Mouse (Mus musculus) cortical plate, adult 2 months (tissue): Measurements from ENCODE around the gene Cct5. TPM values are rescaled to one million over a fixed set of nuclear protein-coding genes. Genes with fewer than 3 reads are reported as not detected.

ENCODE experiments used
- H3K27ac ChIP-seq: fragments of 200-500 bp; 2 replicates; pipeline ENCODE4 v1.5.1; 2012; ENCODE audit warnings: low read length, control low read depth, inconsistent platforms; ENCODE audit not compliant: insufficient read depth
- H3K4me1 ChIP-seq: fragments of 200-500 bp; 2 replicates; pipeline ENCODE4 v1.6.1; 2011; ENCODE audit warnings: low read length; ENCODE audit not compliant: control insufficient read depth, insufficient read depth
- H3K4me3 ChIP-seq: fragments of 200-500 bp; 2 replicates; pipeline ENCODE4 v1.5.1; 2011; ENCODE audit warnings: mild to moderate bottlenecking, low read length, control low read depth; ENCODE audit not compliant: insufficient read depth
- CTCF ChIP-seq: fragments of 200-500 bp; IDR thresholded peaks from 2 replicates; pipeline ENCODE4 v1.5.1; 2011; ENCODE audit warnings: mild to moderate bottlenecking, control low read depth, low read length; ENCODE audit not compliant: insufficient read depth; ENCODE audit errors: extremely low read depth
- POLR2A ChIP-seq: fragments of 200-500 bp; IDR thresholded peaks from 2 replicates; pipeline ENCODE4 v1.6.1; 2011; ENCODE audit warnings: mild to moderate bottlenecking, low read length, control low read depth; ENCODE audit not compliant: insufficient read depth; ENCODE audit errors: extremely low read depth
- polyA plus RNA-seq: library from polyadenylated mRNA; depleted of rRNA; stranded (reverse); fragments of >200 nt; gene quantifications from 2 replicates; pipeline ENCODE4 v1.2.3, GENCODE M21; 2012; rRNA removed

Cct5 gene
- 172 and 180 TPM in 2 replicates for polyA plus RNA-seq

DNA sequence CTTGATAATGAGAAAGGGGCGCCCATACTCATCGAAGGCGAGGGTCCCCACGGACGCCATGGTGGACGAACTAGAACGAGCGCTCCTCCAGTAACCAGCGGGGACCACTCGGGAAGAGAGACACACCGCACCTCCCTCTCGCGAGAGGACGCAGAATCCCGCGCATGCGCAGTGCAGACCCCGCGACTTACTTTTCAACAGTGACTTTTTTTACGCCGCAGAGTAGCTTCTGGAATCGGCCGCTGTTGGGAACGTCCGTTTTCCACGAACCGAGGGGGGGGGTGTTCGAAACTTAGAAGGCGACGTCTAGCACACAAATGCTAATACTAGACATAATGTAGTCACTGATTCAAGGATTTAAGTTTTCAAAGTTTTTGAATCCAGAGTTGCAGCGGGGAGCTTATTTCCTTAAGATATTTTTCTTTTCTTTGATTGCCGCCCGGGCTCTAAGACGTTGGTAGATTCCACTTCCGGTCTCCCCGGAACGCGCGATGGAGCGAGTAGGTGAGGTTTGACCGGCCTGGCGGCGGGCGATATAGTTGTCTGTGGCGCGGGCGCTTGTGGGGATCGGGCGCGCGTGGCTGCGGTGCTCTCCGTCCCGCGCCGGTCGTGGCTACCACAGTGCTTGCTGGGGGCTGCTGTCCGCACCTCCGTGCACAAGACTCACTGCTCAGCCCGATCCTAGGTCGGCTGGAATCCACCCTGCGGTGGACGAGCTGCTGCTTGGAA lies at the start of gene Cct5, which contains the start of gene Fam173b:
Gene Cct5, minus strand, starts transcription at position 159 of the 729 bp plus-strand sequence.
Gene Fam173b, plus strand, starts transcription at position 207 of the 729 bp plus-strand sequence.
- Histone ChIP-seq H3K4me3 (peak within 1 kb of the TSS; percentile 76), H3K27ac (peak within 1 kb of the TSS; percentile 72), H3K4me1 (peaks cover 6% of the 10 kb centered on the region; the same call in 1 of the 2 replicates)
- TF ChIP-seq POLR2A, result peak; percentile 92
- TF ChIP-seq CTCF, result no peak

DNA sequence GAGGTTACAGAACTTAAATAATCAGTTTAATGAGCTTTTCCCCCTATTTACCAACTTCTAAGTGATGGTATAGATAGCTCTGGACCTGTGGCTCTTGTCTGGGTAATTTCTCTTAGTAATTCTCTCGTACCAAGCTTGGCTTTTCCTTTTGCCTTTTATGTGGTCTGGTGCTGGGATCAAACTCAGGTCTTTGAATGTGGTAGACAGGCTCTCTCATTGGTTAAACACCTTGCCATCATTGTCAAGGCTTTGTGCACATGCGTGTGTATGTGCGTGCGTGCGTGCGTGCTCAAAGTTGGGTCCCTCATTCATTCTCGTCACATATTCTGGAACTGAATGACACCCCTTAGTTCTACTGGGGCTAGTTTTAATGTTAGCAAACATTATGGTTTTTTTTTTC lies 49.2 kb upstream of the Cct5 start:
- Histone ChIP-seq H3K4me3 (no peak overlapping the region), H3K27ac (no peak overlapping the region), H3K4me1 (no peaks in the 10 kb centered on the region)
- TF ChIP-seq CTCF (no peak), POLR2A (no peak)

DNA sequence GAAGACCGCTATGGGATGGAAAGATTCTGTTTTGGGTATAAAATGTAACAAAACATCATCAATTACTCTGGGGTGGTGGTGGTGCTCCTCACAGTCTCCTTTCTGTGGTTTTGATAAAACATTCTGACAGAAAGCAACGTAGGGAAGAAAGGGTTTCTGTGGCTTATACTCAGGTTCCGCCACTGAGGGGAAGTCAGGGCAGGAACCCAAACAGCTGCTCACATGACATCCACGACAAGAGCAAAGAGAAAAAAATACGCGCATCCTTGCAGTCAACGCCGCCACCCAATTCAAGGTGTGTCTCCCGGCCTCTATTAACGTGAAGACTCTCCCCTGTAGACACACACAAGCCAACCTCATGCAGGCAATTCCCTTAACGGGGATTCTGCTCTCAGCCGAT lies 48.1 kb upstream of the Cct5 start:
- Histone ChIP-seq H3K27ac (no peak overlapping the region), H3K4me1 (no peaks in the 10 kb centered on the region)
- no peak for TF ChIP-seq CTCF
- no peak for TF ChIP-seq POLR2A

DNA sequence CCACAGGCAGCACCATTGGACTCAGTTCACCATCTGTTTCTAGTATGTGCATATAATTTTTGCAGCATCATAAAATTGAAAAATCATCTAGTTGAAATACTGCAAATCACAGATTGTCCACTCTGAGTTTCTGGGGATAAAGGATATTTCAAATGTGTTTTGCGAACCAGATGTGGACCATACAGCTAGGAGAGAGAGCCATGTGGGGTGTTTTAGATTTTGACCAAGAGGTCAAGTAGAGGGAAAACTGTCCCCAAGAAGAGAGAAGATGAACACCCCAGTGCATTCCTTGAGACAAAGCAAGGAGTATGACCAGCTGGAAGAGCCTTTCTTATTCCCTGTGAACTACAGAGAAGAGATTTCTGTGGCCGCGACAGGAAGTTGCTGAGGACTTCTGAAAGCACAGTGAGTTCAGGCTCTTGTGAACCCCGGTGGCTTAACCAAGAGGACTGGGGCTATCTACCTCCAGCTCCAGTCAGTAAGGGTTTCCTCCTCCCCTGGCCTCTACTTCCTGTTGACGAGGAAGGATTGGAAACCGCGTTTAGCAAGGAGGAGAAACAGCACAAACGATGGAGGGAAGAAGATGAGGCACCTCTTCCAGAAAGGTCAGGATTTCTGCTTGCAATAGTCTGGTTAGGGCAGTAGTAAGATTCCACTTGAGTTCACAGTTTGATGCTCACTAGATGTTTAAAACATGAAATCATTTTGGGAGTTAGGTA lies 46.4 kb upstream of the Cct5 start:
- no peak overlapping the region for H3K4me3 ChIP-seq
- no peak overlapping the region for H3K27ac ChIP-seq
- TF ChIP-seq CTCF, result no peak
- TF ChIP-seq POLR2A, result no peak
- no peaks in the 10 kb centered on the region for H3K4me1 ChIP-seq

More for the DNA sequence above, 48.1 kb upstream of the Cct5 start:
- no peak overlapping the region for H3K4me3 ChIP-seq

DNA sequence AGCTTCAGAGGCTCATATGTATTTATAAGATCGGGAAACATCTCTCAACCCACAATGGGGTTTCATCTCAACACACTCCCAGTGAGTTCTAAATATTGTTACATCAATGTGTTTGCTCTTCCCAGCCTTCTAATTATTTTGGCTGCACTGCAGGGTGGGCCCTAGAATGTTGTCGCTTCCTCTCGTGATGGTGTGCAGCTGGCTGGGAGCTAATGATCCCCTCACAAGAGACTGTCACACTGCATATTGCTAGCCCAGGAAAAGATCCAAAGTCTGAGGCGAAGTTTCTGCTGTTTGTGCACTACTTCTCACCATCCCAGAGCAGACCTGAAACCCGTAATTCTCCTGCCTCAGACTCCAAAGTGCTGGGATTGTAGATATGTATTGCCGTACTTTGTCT lies 45.6 kb upstream of the Cct5 start:
- Histone ChIP-seq H3K4me3 (no peak overlapping the region), H3K4me1 (no peaks in the 10 kb centered on the region), H3K27ac (no peak overlapping the region)
- TF ChIP-seq CTCF, result no peak
- no peak for TF ChIP-seq POLR2A

DNA sequence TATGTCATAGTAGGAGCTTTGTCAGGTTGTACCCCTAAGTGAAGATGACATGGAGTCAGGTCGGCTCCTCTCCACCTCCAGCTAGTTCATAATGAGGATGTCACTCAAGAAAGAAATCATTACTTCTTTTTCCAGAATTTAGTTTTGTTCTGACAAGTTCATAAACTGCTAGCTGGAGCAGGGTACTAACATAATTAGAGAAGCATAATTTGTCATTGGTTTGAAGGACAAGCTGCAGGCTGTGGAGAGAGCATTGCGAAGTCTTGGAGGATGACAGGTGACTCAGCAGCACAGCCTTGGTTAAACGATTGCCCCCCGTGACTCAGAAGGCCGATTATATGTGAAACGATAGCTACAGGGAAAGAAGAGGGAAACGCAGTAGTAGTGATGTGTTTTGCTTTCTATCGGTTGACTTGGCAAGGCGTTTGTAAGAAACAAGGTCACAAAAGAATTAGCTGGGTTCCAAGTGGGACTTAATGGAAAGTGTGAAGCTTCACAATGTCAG lies 34.5 kb upstream of the Cct5 start:
- no peak overlapping the region for H3K27ac ChIP-seq
- TF ChIP-seq POLR2A (no peak), CTCF (no peak)

DNA sequence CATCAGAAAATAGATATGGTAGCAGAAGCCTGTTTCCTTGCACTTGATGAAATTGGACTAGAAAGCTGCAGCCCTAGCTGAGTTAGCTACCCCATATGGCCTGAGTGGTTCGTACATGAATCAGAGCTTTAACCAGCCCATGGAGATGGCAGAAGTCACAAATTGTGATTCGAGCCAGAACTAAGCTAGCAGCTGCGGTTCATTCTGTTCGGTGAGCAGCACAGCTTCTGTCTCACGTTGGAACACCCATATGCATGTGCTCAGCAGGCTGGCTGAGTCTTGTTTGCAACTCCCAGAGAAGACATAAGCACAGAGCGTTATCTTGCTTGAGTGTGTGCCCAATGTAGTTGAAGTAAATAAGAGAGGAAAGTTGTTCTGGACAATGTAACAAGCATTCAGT lies 33.0 kb upstream of the Cct5 start:
- Histone ChIP-seq H3K27ac (no peak overlapping the region), H3K4me3 (no peak overlapping the region), H3K4me1 (no peaks in the 10 kb centered on the region; the same call in 1 of the 2 replicates)
- TF ChIP-seq CTCF, result no peak
- TF ChIP-seq POLR2A, result no peak

More for the DNA sequence above, 34.5 kb upstream of the Cct5 start:
- no peaks in the 10 kb centered on the region; the same call in 1 of the 2 replicates for H3K4me1 ChIP-seq
- no peak overlapping the region for H3K4me3 ChIP-seq

DNA sequence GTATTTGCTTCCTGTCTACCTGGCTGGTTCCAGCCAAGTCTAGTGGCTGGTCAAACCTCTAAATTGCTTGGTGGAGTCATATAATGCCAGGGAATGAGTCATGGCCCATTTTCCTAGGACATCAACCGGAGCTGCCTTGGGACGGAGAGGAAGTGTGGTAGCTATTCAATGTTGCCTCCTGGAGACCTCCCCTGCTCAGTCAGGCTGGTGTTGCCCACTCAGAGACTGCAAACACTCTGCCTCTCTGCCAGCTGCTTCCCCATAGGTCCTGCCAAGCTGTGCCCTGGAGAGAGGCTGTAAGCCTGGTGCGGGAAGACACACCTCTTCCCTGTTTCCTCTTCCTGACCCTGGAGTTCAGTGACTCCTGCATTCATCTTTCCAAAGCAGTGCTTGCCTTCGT lies 30.9 kb upstream of the Cct5 start:
- Histone ChIP-seq H3K4me1 (no peaks in the 10 kb centered on the region; the same call in 1 of the 2 replicates), H3K27ac (no peak overlapping the region), H3K4me3 (no peak overlapping the region)
- TF ChIP-seq POLR2A, result no peak
- no peak for TF ChIP-seq CTCF

DNA sequence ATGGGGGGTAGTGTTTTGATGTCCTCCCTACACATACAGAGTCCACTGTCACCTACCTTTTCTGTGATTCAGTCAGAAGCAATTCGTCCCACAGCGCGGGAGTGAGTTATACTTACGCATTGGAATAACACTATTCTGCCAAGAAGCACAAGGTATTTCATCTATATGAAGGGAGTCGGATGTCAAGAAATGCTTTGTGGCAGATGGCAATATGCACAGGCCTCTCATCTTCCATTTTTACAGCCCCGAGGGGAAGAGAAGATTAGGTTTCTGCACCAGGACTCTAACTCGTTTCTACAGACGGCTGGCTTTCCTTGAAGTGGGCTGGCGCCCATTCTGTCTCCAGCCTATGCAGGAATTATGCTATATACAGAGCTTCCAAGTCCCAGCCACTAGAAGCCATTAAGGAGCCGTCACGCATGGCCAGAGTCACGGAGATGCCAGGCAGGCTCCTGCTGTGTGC lies 29.8 kb upstream of the Cct5 start:
- Histone ChIP-seq H3K27ac (no peak overlapping the region), H3K4me1 (peaks cover 2% of the 10 kb centered on the region; the same call in 1 of the 2 replicates), H3K4me3 (no peak overlapping the region)
- TF ChIP-seq CTCF, result no peak
- TF ChIP-seq POLR2A, result no peak
